Mouse (Mus musculus) testis, adult 2 months (tissue): ENCODE results near the gene Tnrc6a.

Source experiments
- CTCF ChIP-seq: fragments of 200-500 bp; IDR thresholded peaks from 2 replicates; pipeline ENCODE4 v1.5.1; 2012; ENCODE audit warnings: low read depth, mild to moderate bottlenecking, inconsistent platforms, low read length, moderate library complexity; ENCODE audit not compliant: control insufficient read depth, insufficient read depth, insufficient replicate concordance
- POLR2A ChIP-seq: fragments of 200-500 bp; IDR thresholded peaks from 2 replicates; pipeline ENCODE4 v1.6.1; 2012; ENCODE audit warnings: low read depth, mild to moderate bottlenecking, inconsistent platforms, low read length, moderate library complexity; ENCODE audit not compliant: control insufficient read depth

DNA sequence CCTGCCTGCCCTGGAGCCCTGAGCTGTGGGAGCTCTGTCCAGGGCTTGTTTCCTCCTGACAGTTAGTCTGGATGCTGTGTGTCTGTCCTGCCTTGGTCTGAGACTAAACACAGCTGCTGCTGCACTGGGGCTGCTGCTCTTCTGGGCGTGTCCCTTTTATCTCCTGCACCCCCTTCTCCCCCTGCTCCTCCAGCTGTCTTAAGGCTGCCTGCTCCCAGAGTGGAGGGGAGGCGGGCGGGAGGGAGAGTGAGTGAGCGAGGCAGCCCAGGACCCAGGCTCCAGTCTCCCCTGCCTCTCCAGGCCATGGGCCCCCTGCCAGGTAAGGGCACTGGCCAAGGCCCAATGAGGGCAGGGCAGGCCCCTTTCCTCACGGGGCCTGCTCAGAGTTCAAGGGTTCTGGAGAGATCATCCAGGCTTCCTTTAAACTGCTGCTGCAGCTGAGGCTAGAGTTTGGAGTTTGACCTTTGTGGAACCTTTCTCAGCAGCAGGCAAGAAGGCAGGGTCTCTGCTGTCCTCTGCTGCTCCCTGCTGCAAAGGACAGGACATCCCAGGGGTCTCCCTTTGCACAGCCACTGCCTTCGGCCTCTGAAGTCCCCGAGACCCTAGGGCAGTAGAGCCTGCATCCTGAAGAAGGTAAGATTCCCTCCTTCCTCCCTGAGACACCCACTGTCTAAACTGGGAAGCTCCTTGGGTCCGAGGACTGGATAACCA is 90.8 kb downstream of the Tnrc6a start, which contains the start of gene Slc5a11:
- TF ChIP-seq CTCF, result no peak
- no peak for TF ChIP-seq POLR2A
